Mouse (Mus musculus) liver, embryonic 16.5 days (tissue): Measurements from ENCODE around the gene Lancl3. TPM values are rescaled to one million over a fixed set of nuclear protein-coding genes. Genes with fewer than 3 reads are reported as not detected.

Experiments
- ATAC-seq: fragments of 200-750 bp; cut with Nextera tagmentation; 2 replicates; pipeline ENCODE4 v1.8.0; 2017; ENCODE audit warnings: low read depth, mild to moderate bottlenecking, moderate number of reproducible peaks, moderate library complexity
- H3K27ac ChIP-seq: fragments of 300-500 bp; sonication (generic); 2 replicates; pipeline ENCODE4 v1.5.1; 2014; ENCODE audit warnings: mild to moderate bottlenecking, low read length
- H3K27me3 ChIP-seq: fragments of 300-500 bp; sonication (generic); 2 replicates; pipeline ENCODE4 v1.6.1; 2014; ENCODE audit warnings: low read depth, low read length, mixed read lengths; ENCODE audit not compliant: control insufficient read depth, insufficient read depth
- H3K36me3 ChIP-seq: fragments of 300-500 bp; sonication (generic); 2 replicates; pipeline ENCODE4 v1.6.1; 2014; ENCODE audit warnings: mild to moderate bottlenecking; ENCODE audit not compliant: control insufficient read depth, insufficient read depth
- H3K4me1 ChIP-seq: fragments of 300-500 bp; sonication (generic); 2 replicates; pipeline ENCODE4 v1.6.1; 2014; ENCODE audit warnings: low read depth, low read length, mixed read lengths; ENCODE audit not compliant: control insufficient read depth
- H3K4me2 ChIP-seq: fragments of 300-500 bp; sonication (generic); 2 replicates; pipeline ENCODE4 v1.6.1; 2014; ENCODE audit warnings: low read depth, low read length, mixed read lengths
- H3K4me3 ChIP-seq: fragments of 300-500 bp; sonication (generic); 2 replicates; pipeline ENCODE4 v1.5.1; 2014; ENCODE audit warnings: low read depth, mild to moderate bottlenecking, low read length
- H3K9ac ChIP-seq: fragments of 300-500 bp; sonication (generic); 2 replicates; pipeline ENCODE4 v1.6.1; 2014; ENCODE audit warnings: low read depth, low read length
- H3K9me3 ChIP-seq: fragments of 300-500 bp; sonication (generic); replicated peaks from 2 replicates; pipeline ENCODE4 v1.6.1; 2016; ENCODE audit warnings: low read length; ENCODE audit not compliant: control insufficient read depth
- WGBS: fragments of 180-500 bp; shearing (Covaris S2); extraction: QIAGEN DNeasy Blood & Tissue Kit; methylation state at CpG from one replicate; pipeline ENCODE4 v1.1.7; 2014; ENCODE audit not compliant: insufficient replicate concordance; 5-methylcytosine and 5-hydroxymethylcytosine counted together
- polyA plus RNA-seq: library from polyadenylated mRNA; unstranded; fragments of >200 nt; fragmentation: Nextera tagmentation; extraction: Ambion mirVana; gene quantifications from 2 replicates; pipeline ENCODE4 v1.2.1, GENCODE M21; 2015

Gene Lancl3
- polyA plus RNA-seq, 1 experiment from 2014 or later, result 0.33 TPM

GRCm38 (mm10) chrX:9221206-9221605, 21.5 kb downstream of the Lancl3 start:
- 17% methylated on average over 6 of the region's 6 CpGs for WGBS
- peak; percentile 69 for ATAC-seq
- Histone ChIP-seq H3K27me3 (no peaks in the 10 kb centered on the region), H3K4me2 (no peak overlapping the region), H3K9ac (no peak overlapping the region), H3K36me3 (no peaks in the 10 kb centered on the region), H3K9me3 (no peaks in the 10 kb centered on the region), H3K4me3 (no peak overlapping the region), H3K4me1 (no peaks in the 10 kb centered on the region; the same call in 1 of the 2 replicates), H3K27ac (no peak overlapping the region)

- 81% methylated on average over 4 of the region's 4 CpGs for WGBS
- H3K9me3 ChIP-seq, result no peaks in the 10 kb centered on the region
- no peaks in the 10 kb centered on the region for H3K36me3 ChIP-seq
- H3K4me3 ChIP-seq, result no peak overlapping the region
- no peak for ATAC-seq
- H3K4me2 ChIP-seq, result no peak overlapping the region
- no peak overlapping the region; the same call in 1 of the 2 replicates for H3K27ac ChIP-seq
- no peaks in the 10 kb centered on the region for H3K27me3 ChIP-seq
- H3K9ac ChIP-seq, result no peak overlapping the region
- no peaks in the 10 kb centered on the region; the same call in 1 of the 2 replicates for H3K4me1 ChIP-seq
Measured at GRCm38 (mm10) chrX:9221736-9222135, 22.0 kb downstream of the Lancl3 start.

DNA sequence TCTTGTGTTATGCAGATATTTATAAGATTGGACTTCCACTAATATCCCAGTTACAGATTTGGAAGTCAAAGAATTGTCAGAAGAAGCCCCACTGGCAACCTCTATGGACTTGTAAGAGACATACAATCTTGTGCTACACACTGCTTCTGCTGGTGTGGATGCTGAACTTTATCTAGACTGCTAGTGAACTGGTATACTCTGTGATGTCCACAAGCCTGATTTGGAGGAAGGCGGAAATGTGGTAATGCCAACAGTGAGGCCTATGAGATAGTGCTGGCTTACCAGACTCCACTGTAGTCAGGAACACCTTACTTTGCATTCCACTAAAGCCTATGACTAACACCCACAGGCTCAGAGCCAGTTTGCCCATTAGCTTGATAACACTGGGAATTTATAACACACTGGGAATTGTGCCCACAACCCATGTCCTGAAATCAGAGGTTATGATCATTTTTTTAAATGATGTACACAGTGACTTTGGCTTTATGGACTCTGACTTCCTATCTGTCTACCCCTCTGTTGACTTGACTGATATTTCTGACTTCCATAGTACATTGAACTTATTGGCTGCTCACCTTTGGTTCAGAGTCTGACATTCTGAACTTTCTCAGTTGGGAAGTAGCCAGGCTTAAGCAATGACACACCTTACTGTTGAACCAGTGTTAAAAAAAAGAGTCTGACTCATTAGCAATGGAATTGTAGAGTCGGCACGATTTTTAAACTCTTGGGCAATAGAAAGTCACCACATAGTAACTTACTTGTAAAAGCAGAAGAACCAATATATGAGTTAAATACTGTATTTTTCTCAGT, 22.9 kb downstream of the Lancl3 start:
- Histone ChIP-seq H3K9ac (no peak overlapping the region), H3K27ac (no peak overlapping the region), H3K9me3 (no peaks in the 10 kb centered on the region), H3K4me1 (no peaks in the 10 kb centered on the region; the same call in 1 of the 2 replicates), H3K27me3 (no peaks in the 10 kb centered on the region), H3K4me2 (no peak overlapping the region), H3K4me3 (no peak overlapping the region), H3K36me3 (no peaks in the 10 kb centered on the region)
- peak; percentile 41 for ATAC-seq
- 71% methylated on average over 3 of the region's 3 CpGs for WGBS

- Histone ChIP-seq H3K4me2 (no peak overlapping the region), H3K36me3 (no peaks in the 10 kb centered on the region), H3K4me3 (no peak overlapping the region), H3K4me1 (no peaks in the 10 kb centered on the region; the same call in 1 of the 2 replicates), H3K9me3 (no peaks in the 10 kb centered on the region), H3K9ac (no peak overlapping the region), H3K27me3 (no peaks in the 10 kb centered on the region), H3K27ac (no peak overlapping the region)
- no peak for ATAC-seq
- WGBS, result 50% methylated on average over 2 of the region's 2 CpGs
Measured at GRCm38 (mm10) chrX:9227105-9227504, 27.4 kb downstream of the Lancl3 start.

DNA sequence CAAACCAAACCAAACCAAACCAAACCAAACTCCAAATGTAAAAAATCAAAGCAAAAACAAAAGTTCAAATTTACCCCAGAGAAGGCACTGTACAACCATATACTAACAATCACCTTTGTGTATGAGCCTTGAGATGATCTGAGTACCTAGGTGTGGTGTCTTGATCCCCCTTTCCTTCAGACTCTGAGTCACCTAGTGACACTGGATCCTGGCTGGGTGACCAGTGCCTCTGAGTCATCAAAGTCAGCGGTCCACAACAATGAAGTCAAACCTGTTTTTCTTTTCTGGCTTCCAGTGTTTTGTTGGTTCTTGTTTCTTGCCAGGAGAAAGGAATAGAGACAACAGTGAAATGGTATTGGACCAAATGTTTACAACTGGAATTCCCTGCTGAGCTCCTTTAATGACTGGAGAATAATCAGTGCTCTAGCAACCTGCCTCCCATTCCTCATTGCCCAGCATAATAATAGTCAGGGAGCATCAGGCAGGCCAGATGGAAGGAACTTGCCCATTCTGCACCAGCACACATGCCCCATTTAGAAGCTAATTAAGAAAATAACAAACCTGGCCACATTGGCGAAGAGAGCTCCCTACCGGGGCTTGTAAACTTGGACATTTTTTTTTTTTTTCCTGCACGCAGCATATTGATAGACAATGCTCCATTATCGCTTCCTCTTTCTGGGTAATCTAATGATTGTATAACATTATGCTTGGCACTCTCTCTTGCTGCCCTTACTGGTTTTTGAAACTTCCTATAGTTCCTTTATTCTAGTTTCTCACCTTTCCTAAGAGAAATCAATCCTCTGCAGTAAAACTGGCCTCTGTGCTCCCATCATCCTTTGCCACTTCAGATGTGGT, 41.3 kb downstream of the Lancl3 start:
- H3K9ac ChIP-seq, result no peak overlapping the region
- H3K27ac ChIP-seq, result no peak overlapping the region
- no peak overlapping the region for H3K4me3 ChIP-seq
- whole genome bisulfite sequencing, result 64% methylated on average over 5 of the region's 5 CpGs
- no peak for ATAC-seq
- H3K4me1 ChIP-seq, result peaks cover 23% of the 10 kb centered on the region
- H3K27me3 ChIP-seq, result no peaks in the 10 kb centered on the region
- H3K36me3 ChIP-seq, result no peaks in the 10 kb centered on the region
- no peaks in the 10 kb centered on the region for H3K9me3 ChIP-seq
- H3K4me2 ChIP-seq, result no peak overlapping the region

- Histone ChIP-seq H3K4me3 (no peak overlapping the region), H3K9ac (peak overlapping the region; percentile 29; the same call in 1 of the 2 replicates), H3K27me3 (no peaks in the 10 kb centered on the region), H3K4me2 (no peak overlapping the region), H3K9me3 (no peaks in the 10 kb centered on the region), H3K27ac (peak overlapping the region; percentile 47), H3K36me3 (no peaks in the 10 kb centered on the region), H3K4me1 (peaks cover 26% of the 10 kb centered on the region)
- WGBS, result 40% methylated on average over 8 of the region's 8 CpGs
- ATAC-seq, result no peak; the same call in 1 of the 2 replicates
Measured at GRCm38 (mm10) chrX:9243381-9243864, 43.7 kb downstream of the Lancl3 start.

DNA sequence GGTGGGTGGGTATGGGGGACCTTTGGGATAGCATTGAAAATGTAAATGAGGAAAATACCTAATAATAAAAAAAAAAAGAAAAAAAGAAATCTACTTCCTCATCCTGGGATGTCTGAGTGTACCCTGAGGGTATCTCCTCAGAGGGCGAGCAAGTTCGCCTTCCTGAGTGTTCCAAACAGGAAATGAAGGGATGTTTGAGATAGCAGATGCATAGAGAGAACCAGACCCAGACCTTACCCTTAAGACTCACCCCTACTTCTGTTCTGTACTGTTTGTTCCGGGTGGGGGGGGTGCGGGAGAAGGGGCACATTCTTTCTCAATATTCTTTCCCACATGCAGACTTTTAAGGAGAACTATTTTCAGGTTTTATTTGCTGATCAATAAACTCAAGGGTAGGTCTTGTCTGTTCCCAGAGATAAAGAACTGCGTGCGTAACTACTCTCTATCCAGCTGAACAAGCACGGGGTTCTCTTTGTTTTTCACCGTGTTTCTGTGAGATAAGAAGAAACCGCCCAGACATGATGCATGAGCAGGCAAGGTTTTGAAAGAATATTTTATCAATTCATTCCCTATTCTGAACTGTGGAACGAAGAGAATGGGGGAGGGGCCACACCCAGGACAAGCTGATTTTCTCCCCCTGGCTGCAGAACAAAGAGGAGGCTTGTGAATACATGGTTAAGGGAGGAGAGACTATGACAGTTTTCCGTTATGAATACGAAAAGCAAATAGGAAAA, 45.1 kb downstream of the Lancl3 start:
- ATAC-seq, result peak; percentile 97
- H3K27ac ChIP-seq, result peak overlapping the region; percentile 89
- peak overlapping the region; percentile 29 for H3K4me3 ChIP-seq
- H3K9me3 ChIP-seq, result no peaks in the 10 kb centered on the region
- H3K4me2 ChIP-seq, result peak overlapping the region; percentile 50
- peak overlapping the region; percentile 41; the same call in 1 of the 2 replicates for H3K9ac ChIP-seq
- 20% methylated on average over 12 of the region's 12 CpGs for WGBS
- H3K36me3 ChIP-seq, result no peaks in the 10 kb centered on the region
- H3K4me1 ChIP-seq, result peaks cover 26% of the 10 kb centered on the region
- no peaks in the 10 kb centered on the region for H3K27me3 ChIP-seq

- H3K27me3 ChIP-seq, result no peaks in the 10 kb centered on the region
- no peak overlapping the region for H3K9ac ChIP-seq
- no peak for ATAC-seq
- H3K36me3 ChIP-seq, result no peaks in the 10 kb centered on the region
- H3K4me2 ChIP-seq, result no peak overlapping the region
- 62% methylated on average over 5 of the region's 5 CpGs for WGBS
- no peak overlapping the region for H3K4me3 ChIP-seq
- H3K27ac ChIP-seq, result no peak overlapping the region
- no peaks in the 10 kb centered on the region for H3K9me3 ChIP-seq
- H3K4me1 ChIP-seq, result peaks cover 16% of the 10 kb centered on the region
Measured at GRCm38 (mm10) chrX:9248911-9249310, 49.2 kb downstream of the Lancl3 start.
